Mouse (Mus musculus): ENCODE data around the gene Stx16. TPM values are rescaled to one million over a fixed set of nuclear protein-coding genes. Genes with fewer than 3 reads are reported as not detected.

Stx16 gene
- polyA plus RNA-seq (2014; fragmentation: Illumina TruSeq; extraction: RNeasy Lipid Tissue Mini Kit (QIAGEN cat#74804); ENCODE audit: insufficient read depth, low read depth, low replicate concordance), result 15.6 TPM

GRCm38 (mm10) chr2:174075673-174076432 lies at the start of gene Stx16:
Gene Stx16, plus strand, starts transcription at chr2:174076308.

GRCm38 (mm10) chr2:174109991-174110782 lies 34.1 kb downstream of the Stx16 start, which contains the start of gene Npepl1:
Gene Npepl1, plus strand, starts transcription at chr2:174110349.

Other genes starting within 250 kb of the Stx16 start
- gene Npepl1, start 34.0 kb downstream of the Stx16 start, polyA plus RNA-seq (2014; fragmentation: Illumina TruSeq; extraction: RNeasy Lipid Tissue Mini Kit (QIAGEN cat#74804); ENCODE audit: insufficient read depth, low read depth, low replicate concordance), result 44.5 TPM
- gene Gnas, start 208.0 kb downstream of the Stx16 start, polyA plus RNA-seq (2014; fragmentation: Illumina TruSeq; extraction: RNeasy Lipid Tissue Mini Kit (QIAGEN cat#74804); ENCODE audit: insufficient read depth, low read depth, low replicate concordance), result 507 TPM

Measured in lung, adult 10 weeks (tissue).